Mouse (Mus musculus): ENCODE data around the gene Prrt3. TPM values are rescaled to one million over a fixed set of nuclear protein-coding genes. Genes with fewer than 3 reads are reported as not detected.

Prrt3 gene
- 0.06 TPM in 1 of 2 replicates, not detected in the other for polyA plus RNA-seq (2012; ENCODE audit: low replicate concordance)

GRCm38 (mm10) chr6:113501388-113502084 is at the start of gene Prrt3:
Prrt3 (minus strand) TSS chr6:113501931.

GRCm38 (mm10) chr6:113530932-113531839 is 29.5 kb upstream of the Prrt3 start, which contains the start of the genes Emc3 and Fancd2:
Emc3 (minus strand) TSS chr6:113531652.
Fancd2 (plus strand) TSS chr6:113531682.

GRCm38 (mm10) chr6:113483100-113483615 is 18.6 kb downstream of the Prrt3 start, which contains the start of gene Creld1:
Creld1 (plus strand) TSS chr6:113483297.

GRCm38 (mm10) chr6:113471297-113471936 is 30.3 kb downstream of the Prrt3 start, which contains the start of gene Il17rc:
Il17rc (plus strand) TSS chr6:113471427.

GRCm38 (mm10) chr6:113457952-113458534 is 43.7 kb downstream of the Prrt3 start, which contains the start of gene Il17re:
Il17re (plus strand) TSS chr6:113458484.

Other genes starting within 250 kb of the Prrt3 start
- gene Cpne9, start 219.6 kb downstream of the Prrt3 start, polyA plus RNA-seq (2012; ENCODE audit: low replicate concordance), result not detected in 2 replicates
- 31.9 and 78.4 TPM in 2 replicates for gene Brpf1, start 194.8 kb downstream of the Prrt3 start, polyA plus RNA-seq (2012; ENCODE audit: low replicate concordance)
- gene Ogg1, start 175.0 kb downstream of the Prrt3 start, polyA plus RNA-seq (2012; ENCODE audit: low replicate concordance), result 11.2 and 13.0 TPM in 2 replicates
- gene Camk1, start 157.9 kb downstream of the Prrt3 start, polyA plus RNA-seq (2012; ENCODE audit: low replicate concordance), result 3.1 and 4.4 TPM in 2 replicates
- 41.4 and 52.6 TPM in 2 replicates for gene Tada3, start 124.0 kb downstream of the Prrt3 start, polyA plus RNA-seq (2012; ENCODE audit: low replicate concordance)
- gene Arpc4, start 123.8 kb downstream of the Prrt3 start, polyA plus RNA-seq (2012; ENCODE audit: low replicate concordance), result 409 and 484 TPM in 2 replicates
- gene Ttll3, start 112.7 kb downstream of the Prrt3 start, polyA plus RNA-seq (2012; ENCODE audit: low replicate concordance), result 5.9 and 6.1 TPM in 2 replicates
- gene Rpusd3, start 82.6 kb downstream of the Prrt3 start, polyA plus RNA-seq (2012; ENCODE audit: low replicate concordance), result 135 and 164 TPM in 2 replicates
- not detected in 2 replicates for gene Cidec, start 66.2 kb downstream of the Prrt3 start, polyA plus RNA-seq (2012; ENCODE audit: low replicate concordance)
- 8.9 and 12.8 TPM in 2 replicates for gene Jagn1, start 59.4 kb downstream of the Prrt3 start, polyA plus RNA-seq (2012; ENCODE audit: low replicate concordance)
- 0.08 TPM in 1 of 2 replicates, not detected in the other for gene Il17re, start 43.4 kb downstream of the Prrt3 start, polyA plus RNA-seq (2012; ENCODE audit: low replicate concordance)
- 2.5 and 3.0 TPM in 2 replicates for gene Il17rc, start 30.5 kb downstream of the Prrt3 start, polyA plus RNA-seq (2012; ENCODE audit: low replicate concordance)
- 25.7 and 65.0 TPM in 2 replicates for gene Creld1, start 18.6 kb downstream of the Prrt3 start, polyA plus RNA-seq (2012; ENCODE audit: low replicate concordance)
- gene Emc3, start 29.7 kb upstream of the Prrt3 start, polyA plus RNA-seq (2012; ENCODE audit: low replicate concordance), result 54.1 and 74.3 TPM in 2 replicates
- 0.74 and 3.2 TPM in 2 replicates for gene Fancd2, start 29.8 kb upstream of the Prrt3 start, polyA plus RNA-seq (2012; ENCODE audit: low replicate concordance)
- gene Fancd2os, start 98.8 kb upstream of the Prrt3 start, polyA plus RNA-seq (2012; ENCODE audit: low replicate concordance), result not detected in 2 replicates
- 7.0 and 22.1 TPM in 2 replicates for gene Brk1, start 102.8 kb upstream of the Prrt3 start, polyA plus RNA-seq (2012; ENCODE audit: low replicate concordance)
- 6.5 and 10.1 TPM in 2 replicates for gene Vhl, start 122.0 kb upstream of the Prrt3 start, polyA plus RNA-seq (2012; ENCODE audit: low replicate concordance)
- 57.1 and 103 TPM in 2 replicates for gene Irak2, start 136.5 kb upstream of the Prrt3 start, polyA plus RNA-seq (2012; ENCODE audit: low replicate concordance)
- 46.3 and 62.3 TPM in 2 replicates for gene Tatdn2, start 195.1 kb upstream of the Prrt3 start, polyA plus RNA-seq (2012; ENCODE audit: low replicate concordance)
- gene Ghrl, start 217.9 kb upstream of the Prrt3 start, polyA plus RNA-seq (2012; ENCODE audit: low replicate concordance), result not detected in 2 replicates
- gene Sec13, start 238.8 kb upstream of the Prrt3 start, polyA plus RNA-seq (2012; ENCODE audit: low replicate concordance), result 10.2 and 29.8 TPM in 2 replicates

Measured in leukemia stem cell, adult 10-12 weeks (primary cell).